Comparison of ENCODE assay signal across 11 mouse cellular contexts in genomic region chr3:147991738-147992137, GRCm38 (mm10).
"Had no signal": no experiment of that assay in that cellular context is flagged by ENCODE, and none has a peak within 500 bp of the region (broad histone marks: within the 10 kb centered on the region; RNA-seq: fewer than 3 reads in every experiment).

No protein-coding gene starts in this region.

- H3K27ac ChIP-seq: liver, embryonic 15.5 days; midbrain, embryonic 13.5 days; stomach, postnatal 0 days had no signal

- H3K4me1 ChIP-seq: liver, embryonic 15.5 days had no signal

- ATAC-seq: lung, postnatal 0 days; midbrain, embryonic 13.5 days had no signal

- H3K36me3 ChIP-seq: liver, embryonic 15.5 days; midbrain, embryonic 13.5 days had no signal

- DNase-seq: kidney, adult 9 months; left cerebral cortex, postnatal 4 days; lung, adult 2 months; lung, postnatal 36 days; right cerebral cortex, postnatal 25 days; thymus, postnatal 4 days had no signal

- H3K4me3 ChIP-seq: liver, embryonic 15.5 days had no signal

- H3K27me3 ChIP-seq: liver, embryonic 15.5 days had no signal

- H3K9me3 ChIP-seq: liver, embryonic 15.5 days; midbrain, embryonic 13.5 days had no signal

- H3K4me2 ChIP-seq: liver, embryonic 11.5 days; liver, embryonic 15.5 days had no signal

- H3K9ac ChIP-seq: liver, embryonic 15.5 days; midbrain, embryonic 13.5 days had no signal
